Mouse (Mus musculus) lung, embryonic 16.5 days (tissue): Measurements from ENCODE around the gene Rbbp8nl. TPM values are rescaled to one million over a fixed set of nuclear protein-coding genes. Genes with fewer than 3 reads are reported as not detected.

ENCODE experiments used
- ATAC-seq: fragments of 200-750 bp; cut with Nextera tagmentation; 2 replicates; pipeline ENCODE4 v1.8.0; 2017; ENCODE audit warnings: low read depth, mild to moderate bottlenecking, moderate library complexity
- H3K27ac ChIP-seq: fragments of 300-500 bp; sonication (generic); 2 replicates; pipeline ENCODE4 v1.5.1; 2014; ENCODE audit warnings: mild to moderate bottlenecking, control low read depth, low read length
- H3K27me3 ChIP-seq: fragments of 300-500 bp; sonication (generic); 2 replicates; pipeline ENCODE4 v1.6.1; 2014; ENCODE audit warnings: low read depth, low read length, mixed read lengths; ENCODE audit not compliant: control insufficient read depth, insufficient read depth
- H3K36me3 ChIP-seq: fragments of 300-500 bp; sonication (generic); 2 replicates; pipeline ENCODE4 v1.6.1; 2014; ENCODE audit warnings: low read length; ENCODE audit not compliant: control insufficient read depth, insufficient read depth
- H3K4me1 ChIP-seq: fragments of 300-500 bp; sonication (generic); replicated peaks from 2 replicates; pipeline ENCODE4 v1.6.1; 2014; ENCODE audit warnings: low read length, mixed read lengths; ENCODE audit not compliant: control insufficient read depth, insufficient read depth
- H3K4me2 ChIP-seq: fragments of 300-500 bp; sonication (generic); 2 replicates; pipeline ENCODE4 v1.6.1; 2014; ENCODE audit warnings: low read depth, low read length, control low read depth
- H3K4me3 ChIP-seq: fragments of 300-500 bp; sonication (generic); 2 replicates; pipeline ENCODE4 v1.5.1; 2014; ENCODE audit warnings: mild to moderate bottlenecking, low read length, control low read depth
- H3K9ac ChIP-seq: fragments of 300-500 bp; sonication (generic); 2 replicates; pipeline ENCODE4 v1.6.1; 2014; ENCODE audit warnings: low read length, control low read depth
- H3K9me3 ChIP-seq: fragments of 300-500 bp; sonication (generic); 2 replicates; pipeline ENCODE4 v1.6.1; 2016; ENCODE audit warnings: low read length; ENCODE audit not compliant: control insufficient read depth
- WGBS: fragments of 180-500 bp; shearing (Covaris S2); extraction: QIAGEN DNeasy Blood & Tissue Kit; methylation state at CpG from one replicate; pipeline ENCODE4 v1.1.7; 2014; 5-methylcytosine and 5-hydroxymethylcytosine counted together
- polyA plus RNA-seq: library from polyadenylated mRNA; unstranded; fragments of >200 nt; fragmentation: Nextera tagmentation; extraction: Ambion mirVana; gene quantifications from 2 replicates; pipeline ENCODE4 v1.2.1, GENCODE M21; 2015

The Rbbp8nl gene
- polyA plus RNA-seq, 1 experiment from 2014 or later: 2.8 TPM

DNA sequence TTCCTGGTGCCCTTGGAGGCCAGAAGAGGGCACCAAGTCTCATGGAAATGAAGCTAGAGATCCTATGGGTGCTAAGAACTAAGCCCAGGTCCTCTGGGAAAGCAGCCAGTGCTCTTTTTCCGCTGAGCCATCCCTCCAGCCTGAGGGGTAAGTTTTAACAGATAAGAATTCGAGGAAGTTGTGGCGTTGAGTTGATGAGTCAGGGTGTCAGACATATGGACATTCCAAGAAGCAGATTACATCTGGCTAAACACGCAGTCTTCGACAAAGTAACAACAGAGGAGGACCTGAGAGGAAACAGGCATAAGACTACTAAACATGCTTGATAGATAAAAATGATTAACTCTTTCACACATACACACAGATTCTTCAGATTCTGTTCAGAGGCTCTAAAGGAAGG lies 51.1 kb downstream of the Rbbp8nl start:
- Histone ChIP-seq H3K4me1 (peaks cover 29% of the 10 kb centered on the region), H3K4me3 (no peak overlapping the region), H3K9ac (no peak overlapping the region), H3K27ac (no peak overlapping the region), H3K4me2 (no peak overlapping the region), H3K27me3 (no peaks in the 10 kb centered on the region), H3K9me3 (peaks cover 5% of the 10 kb centered on the region; the same call in 1 of the 2 replicates), H3K36me3 (no peaks in the 10 kb centered on the region)
- 53% methylated on average over 5 of the region's 5 CpGs for WGBS
- no peak for ATAC-seq

DNA sequence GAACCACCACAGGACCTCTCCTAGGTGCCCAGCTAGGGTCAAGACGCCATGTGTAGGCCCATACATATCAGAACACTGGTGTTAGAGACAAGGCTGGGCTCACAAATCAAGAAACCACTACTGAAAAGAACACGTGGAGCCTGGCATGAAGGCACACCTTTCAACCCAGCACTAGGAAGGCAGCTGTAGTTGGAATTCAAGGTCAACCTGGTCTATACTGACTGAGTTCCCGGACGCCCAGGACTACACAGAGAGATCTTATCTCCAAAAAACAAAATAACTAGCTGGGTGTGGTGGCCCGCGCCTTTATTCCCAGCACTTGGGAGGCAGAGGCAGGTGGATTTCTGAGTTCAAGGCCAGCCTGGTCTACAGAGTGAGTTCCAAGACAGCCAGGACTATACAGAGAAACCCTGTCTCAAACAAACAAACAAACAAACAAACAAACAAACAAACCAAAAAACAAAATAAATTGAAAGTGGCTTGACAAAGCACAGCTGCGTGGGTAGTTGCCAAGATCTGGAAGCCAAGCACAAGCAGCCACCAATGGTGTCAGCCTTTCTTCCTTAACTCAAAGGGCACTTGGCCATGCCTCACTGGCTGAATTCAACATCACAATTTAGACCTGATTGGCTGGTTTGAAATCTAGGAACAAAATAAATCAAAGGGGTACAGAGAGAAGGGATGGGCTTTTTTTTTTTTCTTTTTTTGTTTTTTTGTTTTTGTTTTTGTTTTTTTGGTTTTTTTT lies 51.9 kb downstream of the Rbbp8nl start:
- peaks cover 5% of the 10 kb centered on the region; the same call in 1 of the 2 replicates for H3K9me3 ChIP-seq
- H3K36me3 ChIP-seq: no peaks in the 10 kb centered on the region
- 73% methylated on average over 7 of the region's 7 CpGs for WGBS
- no peak overlapping the region for H3K9ac ChIP-seq
- H3K27me3 ChIP-seq: no peaks in the 10 kb centered on the region
- peaks cover 37% of the 10 kb centered on the region for H3K4me1 ChIP-seq
- no peak overlapping the region for H3K4me2 ChIP-seq
- ATAC-seq: no peak
- H3K4me3 ChIP-seq: no peak overlapping the region
- H3K27ac ChIP-seq: no peak overlapping the region

DNA sequence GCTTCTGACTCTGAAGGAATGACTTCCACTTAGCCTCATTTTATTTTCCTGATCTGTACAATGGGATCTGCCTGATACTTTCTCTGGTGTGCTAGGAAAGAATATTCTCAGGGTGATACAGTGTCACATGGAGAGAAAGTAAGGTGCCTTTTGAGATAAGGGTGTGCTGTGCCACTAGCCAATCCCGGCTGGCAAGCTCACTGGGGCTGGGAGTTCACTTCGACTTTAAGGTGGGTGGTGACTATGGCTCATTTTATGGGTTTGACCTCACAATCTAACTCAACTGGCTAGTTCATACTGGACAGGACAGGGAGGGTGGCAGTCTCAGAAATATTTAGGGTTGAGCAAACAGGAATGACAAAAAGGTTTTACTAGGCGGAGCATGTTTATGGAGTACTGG lies 52.7 kb downstream of the Rbbp8nl start:
- peaks cover 5% of the 10 kb centered on the region; the same call in 1 of the 2 replicates for H3K9me3 ChIP-seq
- no peaks in the 10 kb centered on the region for H3K27me3 ChIP-seq
- H3K36me3 ChIP-seq: no peaks in the 10 kb centered on the region
- peaks cover 40% of the 10 kb centered on the region for H3K4me1 ChIP-seq
- no peak overlapping the region for H3K9ac ChIP-seq
- no peak for ATAC-seq
- H3K4me3 ChIP-seq: no peak overlapping the region
- no peak overlapping the region; the same call in 1 of the 2 replicates for H3K27ac ChIP-seq
- WGBS: 62% methylated on average over 3 of the region's 3 CpGs
- no peak overlapping the region for H3K4me2 ChIP-seq

DNA sequence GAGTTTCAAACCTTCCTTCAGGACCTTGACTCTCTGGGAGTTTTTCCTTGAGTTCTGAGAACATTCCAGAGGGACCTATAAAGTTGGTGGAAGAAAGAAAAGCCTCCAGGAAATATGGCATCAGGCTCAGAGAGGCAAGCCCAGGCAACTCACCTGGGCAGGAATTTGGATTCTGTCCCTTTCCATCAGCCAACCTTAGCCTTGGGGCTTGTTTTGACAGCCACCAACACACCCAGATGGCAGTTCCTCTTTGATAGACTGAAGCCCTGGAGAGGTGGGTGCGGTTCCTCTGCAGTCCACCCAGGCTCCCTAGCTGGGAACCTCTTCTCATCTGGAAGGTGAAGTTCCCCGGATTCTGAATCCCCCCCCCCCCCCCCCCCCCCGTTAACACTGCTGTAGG lies 53.2 kb downstream of the Rbbp8nl start:
- ATAC-seq: no peak
- Histone ChIP-seq H3K27me3 (no peaks in the 10 kb centered on the region), H3K9ac (no peak overlapping the region), H3K4me1 (peaks cover 40% of the 10 kb centered on the region), H3K36me3 (no peaks in the 10 kb centered on the region), H3K9me3 (peaks cover 2% of the 10 kb centered on the region; the same call in 1 of the 2 replicates), H3K4me3 (no peak overlapping the region), H3K27ac (peak overlapping the region; percentile 98), H3K4me2 (no peak overlapping the region)
- 52% methylated on average over 3 of the region's 3 CpGs for WGBS

DNA sequence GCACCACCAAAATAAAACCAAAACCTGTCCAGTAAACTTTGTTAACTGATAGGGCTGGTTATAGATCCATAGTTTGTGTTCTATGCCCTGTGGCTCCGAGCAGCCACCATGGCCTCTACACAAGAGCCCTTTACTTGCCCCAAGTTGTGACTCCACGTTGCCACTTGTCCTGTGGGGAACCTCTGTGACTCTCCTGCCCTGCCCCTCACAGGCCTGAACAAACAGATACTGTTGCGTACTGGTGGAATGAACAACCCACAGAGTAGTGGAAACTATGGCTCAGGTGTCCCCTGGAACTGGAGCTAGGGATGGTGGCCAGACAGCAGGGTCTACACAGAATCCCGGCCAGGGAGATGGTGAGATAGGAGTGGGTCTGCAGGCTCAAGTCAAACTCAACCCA lies 53.9 kb downstream of the Rbbp8nl start:
- no peak overlapping the region for H3K4me3 ChIP-seq
- H3K4me2 ChIP-seq: no peak overlapping the region
- ATAC-seq: no peak
- peaks cover 42% of the 10 kb centered on the region for H3K4me1 ChIP-seq
- H3K27me3 ChIP-seq: no peaks in the 10 kb centered on the region
- no peaks in the 10 kb centered on the region for H3K36me3 ChIP-seq
- H3K9ac ChIP-seq: no peak overlapping the region
- no peaks in the 10 kb centered on the region for H3K9me3 ChIP-seq
- WGBS: 55% methylated on average over 4 of the region's 4 CpGs
- H3K27ac ChIP-seq: peak overlapping the region; percentile 98

DNA sequence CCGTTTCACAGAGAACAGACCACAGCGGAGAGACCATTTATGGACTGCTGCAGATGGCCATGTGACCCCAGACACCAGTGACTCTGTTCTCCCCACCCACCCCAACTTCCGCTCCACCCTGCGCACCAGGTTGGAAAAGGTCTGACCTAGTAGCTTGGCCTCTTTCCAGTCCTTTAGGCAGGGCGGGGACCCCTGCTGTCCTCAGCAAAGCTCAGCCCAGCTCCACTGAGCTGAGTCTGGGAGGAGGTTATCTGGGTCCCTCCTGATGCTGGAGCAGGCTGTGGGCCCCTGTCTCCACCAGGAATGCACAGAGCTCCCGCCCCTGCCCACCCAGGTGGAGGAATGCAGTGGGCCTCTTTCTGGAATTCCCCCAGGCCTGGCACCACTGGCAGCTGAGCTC lies 54.7 kb downstream of the Rbbp8nl start:
- Histone ChIP-seq H3K27me3 (no peaks in the 10 kb centered on the region), H3K4me3 (no peak overlapping the region), H3K36me3 (no peaks in the 10 kb centered on the region), H3K4me2 (peak overlapping the region; percentile 16), H3K27ac (peak overlapping the region; percentile 98), H3K9me3 (no peaks in the 10 kb centered on the region), H3K4me1 (peaks cover 49% of the 10 kb centered on the region), H3K9ac (peak overlapping the region; percentile 42; the same call in 1 of the 2 replicates)
- ATAC-seq: peak; percentile 80
- 23% methylated on average over 6 of the region's 6 CpGs for WGBS

DNA sequence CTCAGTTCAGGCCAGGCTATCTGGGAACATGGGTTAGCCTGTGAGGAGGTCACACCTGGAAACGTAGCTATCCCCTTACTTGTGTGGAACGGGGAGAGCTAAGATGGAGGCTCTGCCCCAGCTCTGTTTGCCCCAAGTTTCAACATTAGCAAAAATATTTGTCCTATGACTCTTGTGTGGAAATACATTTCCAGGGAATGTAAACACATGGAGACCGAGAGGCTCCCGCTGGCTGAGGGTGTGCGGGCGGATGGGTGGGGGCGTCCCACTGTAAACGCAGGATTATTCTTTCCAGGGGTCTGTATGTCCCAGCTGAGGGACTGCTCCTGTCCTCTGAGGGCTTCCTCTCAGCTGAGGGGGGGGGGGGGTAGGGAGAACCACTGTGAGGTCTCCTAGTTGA lies 55.3 kb downstream of the Rbbp8nl start:
- Histone ChIP-seq H3K27ac (peak overlapping the region; percentile 98), H3K9ac (peak overlapping the region; percentile 29; the same call in 1 of the 2 replicates), H3K4me2 (peak overlapping the region; percentile 3; the same call in 1 of the 2 replicates), H3K9me3 (no peaks in the 10 kb centered on the region), H3K4me3 (no peak overlapping the region), H3K36me3 (no peaks in the 10 kb centered on the region), H3K4me1 (peaks cover 49% of the 10 kb centered on the region), H3K27me3 (no peaks in the 10 kb centered on the region)
- peak; percentile 58 for ATAC-seq
- 19% methylated on average over 8 of the region's 8 CpGs for WGBS

DNA sequence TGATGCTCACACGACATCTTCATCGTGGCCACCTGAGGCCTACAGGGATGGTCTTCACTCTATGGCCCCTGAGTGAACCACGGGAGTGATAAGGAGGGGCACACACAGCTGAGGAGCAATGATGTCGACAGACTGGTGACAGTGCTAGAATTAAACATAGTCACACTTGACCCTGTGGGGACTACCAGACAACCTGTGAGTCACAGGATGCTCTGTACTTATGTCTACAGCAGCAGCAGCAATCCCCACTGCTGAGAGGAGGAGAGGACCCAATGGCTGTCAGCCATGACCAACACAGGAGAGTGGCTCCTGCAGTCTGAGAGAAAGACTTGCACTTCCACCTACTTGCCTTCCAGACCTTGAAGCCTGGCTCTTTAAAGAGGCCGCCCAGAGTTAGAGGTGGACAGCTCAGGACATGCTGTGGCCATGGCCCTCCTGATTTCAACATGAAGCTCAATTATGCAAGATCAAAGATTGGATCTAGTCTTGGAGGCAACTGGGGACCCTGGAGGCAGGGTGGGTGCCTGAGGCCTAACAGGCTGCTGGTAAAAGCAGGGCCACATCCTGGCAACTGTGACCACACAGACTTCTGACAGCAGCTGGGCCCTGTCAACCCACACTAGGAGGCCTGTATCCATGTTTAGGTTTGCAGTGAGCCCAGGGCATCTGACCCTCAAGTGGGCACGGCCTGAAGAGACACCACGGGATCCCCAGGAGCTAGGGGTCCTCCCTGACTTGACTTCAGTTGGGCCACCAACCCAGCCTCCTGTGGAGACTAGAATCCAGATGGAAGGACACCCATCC lies 56.4 kb downstream of the Rbbp8nl start:
- 59% methylated on average over 7 of the region's 7 CpGs for WGBS
- Histone ChIP-seq H3K9ac (no peak overlapping the region), H3K27ac (peak overlapping the region; percentile 98), H3K4me2 (no peak overlapping the region), H3K4me1 (peaks cover 53% of the 10 kb centered on the region), H3K9me3 (no peaks in the 10 kb centered on the region), H3K27me3 (no peaks in the 10 kb centered on the region), H3K4me3 (no peak overlapping the region), H3K36me3 (no peaks in the 10 kb centered on the region)
- no peak for ATAC-seq

DNA sequence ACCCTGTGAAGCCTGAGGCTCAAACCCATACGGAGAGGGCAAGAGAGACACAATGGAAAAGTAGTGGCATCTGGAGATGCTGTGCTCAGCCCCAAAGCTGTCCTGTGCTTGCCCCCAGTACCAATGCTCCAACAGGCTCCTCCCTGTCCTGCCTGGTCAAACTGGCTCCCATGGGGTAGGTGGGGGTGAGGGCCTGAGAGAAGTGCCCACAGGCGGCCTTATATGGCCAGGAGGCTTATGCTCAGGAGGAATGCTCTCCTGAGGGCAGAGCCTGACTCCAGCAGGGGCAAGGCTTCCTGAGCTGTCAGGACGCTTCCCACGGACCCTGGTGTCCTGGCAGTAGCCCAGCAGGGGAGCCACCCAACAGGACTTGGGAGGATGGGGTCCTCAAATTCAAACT lies 59.2 kb downstream of the Rbbp8nl start:
- WGBS: 32% methylated on average over 4 of the region's 4 CpGs
- no peak overlapping the region for H3K4me3 ChIP-seq
- H3K27me3 ChIP-seq: 0 out of 2 replicates have a peak, but pooled peaks cover 2% of the 10 kb centered on the region
- H3K27ac ChIP-seq: peak overlapping the region; percentile 47
- ATAC-seq: no peak
- no peaks in the 10 kb centered on the region for H3K36me3 ChIP-seq
- peak overlapping the region; percentile 31 for H3K9ac ChIP-seq
- H3K9me3 ChIP-seq: no peaks in the 10 kb centered on the region
- peaks cover 61% of the 10 kb centered on the region for H3K4me1 ChIP-seq
- H3K4me2 ChIP-seq: no peak overlapping the region
